Mouse (Mus musculus) mature B cell (primary cell): ENCODE data around the gene Fam131c.

Experiments used
- in situ Hi-C: fragments of 300-500 bp; cut with MboI; formaldehyde crosslinking; loops from 2 replicates; pipeline ENCODE4 v1.14.3; 2019

The Fam131c gene

GRCm38 (mm10) chr4:141406516-141407299, 38.7 kb downstream of the Fam131c start:
- in situ Hi-C loops: no loop called here

DNA sequence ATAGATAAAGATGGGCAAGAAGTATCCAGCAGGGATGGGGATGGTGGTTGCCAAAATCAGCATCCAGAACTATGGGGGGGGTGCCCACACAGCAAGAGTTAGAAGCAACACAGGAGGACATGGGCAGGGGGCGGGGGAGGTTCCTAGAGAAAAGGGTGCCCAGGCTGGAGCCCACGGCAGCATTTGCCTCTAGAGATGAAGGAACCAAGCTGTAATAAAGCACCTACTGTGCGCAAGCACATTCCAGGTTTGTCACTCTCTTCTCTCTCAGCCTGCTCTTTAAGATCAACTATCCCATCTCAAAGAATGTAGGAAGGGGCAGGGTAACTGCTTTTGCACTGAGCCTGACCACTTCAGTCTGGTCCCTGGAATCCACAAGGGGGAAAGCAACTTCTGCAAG, 40.6 kb downstream of the Fam131c start:
- in situ Hi-C loops: no loop called here

- in situ Hi-C loops: no loop called here
Observed at GRCm38 (mm10) chr4:141411430-141411992, 43.5 kb downstream of the Fam131c start.

DNA sequence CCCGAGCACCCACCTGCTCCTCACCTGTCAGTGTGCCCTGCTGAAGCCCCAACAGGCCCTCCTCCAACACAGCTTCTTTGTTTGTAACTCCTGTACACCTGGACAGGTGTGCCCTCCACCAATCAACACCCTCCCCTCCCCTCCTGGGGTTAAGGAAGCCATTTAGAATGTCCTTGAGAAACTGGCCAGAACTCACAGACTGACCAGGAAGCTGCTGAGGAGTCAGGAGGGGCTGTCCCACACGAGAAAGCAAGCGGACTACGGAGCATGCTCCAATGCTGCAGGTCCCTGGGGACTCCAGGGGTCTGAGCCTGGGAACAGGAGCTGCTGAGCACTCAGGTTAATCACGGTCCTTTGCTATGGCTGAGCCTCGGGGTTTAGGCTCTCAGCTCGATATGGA, 47.9 kb downstream of the Fam131c start, which contains the start of gene Clcnkb:
Gene Clcnkb (minus strand): TSS at position 91 of the 400 bp plus-strand sequence.
- in situ Hi-C loops: no loop called here

DNA sequence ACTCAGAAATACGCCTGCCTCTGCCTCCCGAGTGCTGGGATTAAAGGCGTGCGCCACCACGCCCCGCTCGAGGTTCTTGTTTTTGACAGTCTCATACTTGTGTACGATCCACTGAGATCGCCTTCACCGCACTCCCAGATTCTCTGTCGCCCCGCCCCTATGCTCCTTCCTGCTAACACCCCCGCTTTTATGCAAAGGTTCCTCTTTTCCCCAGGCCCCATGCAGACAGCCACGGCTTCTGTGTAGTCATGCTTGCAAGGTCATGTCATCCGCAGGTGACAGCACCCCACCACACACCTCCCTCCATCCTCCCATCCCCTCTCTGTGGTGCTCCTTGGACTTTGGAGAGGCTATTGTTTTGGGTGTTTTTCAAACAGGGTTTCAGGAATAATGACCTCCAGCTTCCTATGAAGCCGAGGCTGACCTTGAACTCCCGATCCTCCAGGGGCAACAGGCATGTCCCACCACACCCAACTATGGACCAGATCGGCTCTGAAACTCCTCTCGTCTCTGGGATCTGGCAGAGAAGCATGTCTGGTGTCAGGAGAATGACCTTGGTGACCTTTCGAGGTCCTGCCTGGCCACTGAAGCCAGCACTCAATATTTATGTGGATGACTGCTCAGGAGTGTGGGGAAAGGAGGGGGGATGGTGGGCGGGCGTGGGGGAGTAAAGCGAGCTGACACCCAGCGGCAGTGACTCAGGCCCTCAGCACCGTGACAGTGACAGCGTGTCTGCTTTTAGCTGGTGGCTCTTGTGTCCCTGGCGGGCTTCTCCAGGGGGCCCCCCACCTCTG, 51.6 kb downstream of the Fam131c start:
- in situ Hi-C loops: no loop called here

GRCm38 (mm10) chr4:141420192-141420829, 52.3 kb downstream of the Fam131c start, which contains the start of gene Hspb7:
Gene Hspb7, plus strand, starts transcription at chr4:141420779.
- in situ Hi-C loops: no loop called here

DNA sequence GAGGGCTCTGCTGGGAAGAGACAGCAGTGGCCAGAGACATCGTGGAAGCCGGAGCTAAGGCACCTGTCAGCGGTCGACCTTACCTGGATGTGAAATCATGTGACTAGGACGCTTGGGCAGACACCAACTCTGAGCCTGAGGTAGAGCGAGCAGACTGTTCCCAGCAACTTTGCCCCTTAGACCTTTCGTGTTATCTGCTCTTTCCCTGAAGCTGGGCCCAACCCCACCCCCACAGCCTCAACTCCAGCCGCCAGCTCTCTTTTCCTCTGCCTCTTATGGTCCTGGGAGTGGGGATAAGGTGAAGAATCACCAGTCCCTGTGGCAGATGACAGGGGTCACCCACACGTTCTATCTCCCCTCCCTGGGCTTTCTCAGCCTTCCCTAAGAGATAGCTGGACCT, 52.9 kb downstream of the Fam131c start:
- in situ Hi-C loops: no loop called here

GRCm38 (mm10) chr4:141421423-141421822, 53.4 kb downstream of the Fam131c start:
- in situ Hi-C loops: no loop called here

GRCm38 (mm10) chr4:141422841-141423240, 54.8 kb downstream of the Fam131c start:
- in situ Hi-C loops: no loop called here

DNA sequence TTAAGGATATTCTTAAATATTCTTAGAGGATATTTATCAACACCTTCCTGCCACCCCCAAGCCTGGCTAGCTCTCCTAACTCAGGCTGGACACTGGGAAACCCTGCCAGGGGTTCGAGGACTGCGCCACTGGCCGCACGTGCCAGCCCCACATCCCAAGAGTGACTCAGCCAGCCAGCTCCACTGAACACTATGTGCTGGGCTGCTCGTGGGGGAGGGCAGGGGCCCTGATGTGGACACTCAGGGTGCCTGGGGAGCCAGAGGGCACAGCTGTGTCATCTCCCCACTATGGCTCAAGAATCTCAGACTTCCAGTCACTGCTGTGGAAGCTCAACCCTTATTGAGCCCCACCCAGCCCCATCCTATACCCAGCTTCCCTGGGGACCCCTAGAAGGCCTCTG, 55.3 kb downstream of the Fam131c start:
- in situ Hi-C loops: no loop called here

GRCm38 (mm10) chr4:141423691-141424431, 55.8 kb downstream of the Fam131c start:
- in situ Hi-C loops: no loop called here

GRCm38 (mm10) chr4:141425484-141426479, 57.8 kb downstream of the Fam131c start:
- in situ Hi-C loops: no loop called here

- in situ Hi-C loops: no loop called here
Observed at GRCm38 (mm10) chr4:141426796-141427745, 59.1 kb downstream of the Fam131c start.

DNA sequence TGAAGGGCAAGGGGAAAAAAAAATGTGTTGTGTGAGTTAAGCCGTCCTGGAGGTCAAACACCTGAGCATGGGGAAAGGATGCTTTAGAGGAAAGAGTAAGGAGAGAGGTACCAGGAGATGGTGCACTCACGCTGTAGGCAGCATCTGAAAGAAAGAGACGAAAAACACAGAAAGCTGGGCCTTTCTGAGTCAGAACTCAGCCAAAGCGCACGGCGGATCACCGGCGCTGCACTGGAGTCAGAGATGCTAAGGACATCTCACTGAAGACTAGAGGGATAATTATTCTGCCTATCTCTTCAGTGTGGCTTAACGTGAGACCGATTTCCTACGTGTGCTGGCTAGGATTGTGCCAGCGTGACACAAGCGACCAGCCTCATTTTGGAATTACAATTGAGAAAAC, 59.9 kb downstream of the Fam131c start:
- in situ Hi-C loops: no loop called here

GRCm38 (mm10) chr4:141429381-141429780, 61.4 kb downstream of the Fam131c start:
- in situ Hi-C loops: no loop called here

DNA sequence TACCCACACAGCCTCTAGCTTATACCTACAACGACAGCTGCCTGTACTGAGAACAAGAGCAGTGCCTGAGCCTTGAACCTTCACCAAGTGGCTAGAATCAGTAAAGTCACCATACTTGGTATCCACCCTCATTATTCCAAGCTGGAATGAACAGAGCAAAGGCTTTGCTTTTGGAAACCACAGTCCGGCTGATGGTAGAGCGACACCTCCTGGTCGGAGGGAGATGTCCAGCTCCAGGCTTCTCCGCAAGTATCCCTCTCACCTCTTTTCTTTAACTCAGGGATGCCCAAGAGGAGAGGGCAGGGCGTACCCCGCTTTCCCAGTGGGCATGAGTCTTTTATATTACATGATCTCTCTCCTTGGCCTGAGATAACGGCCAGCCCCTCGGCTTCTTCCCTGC, 61.8 kb downstream of the Fam131c start:
- in situ Hi-C loops: loop anchor here (10.0 kb wide), 1 partner anchor 135 kb away; no protein-coding TSS in a partner anchor

- in situ Hi-C loops: loop anchor here (10.0 kb wide), 1 partner anchor 134 kb away; no protein-coding TSS in a partner anchor
Observed at GRCm38 (mm10) chr4:141430997-141431396, 63.0 kb downstream of the Fam131c start.

DNA sequence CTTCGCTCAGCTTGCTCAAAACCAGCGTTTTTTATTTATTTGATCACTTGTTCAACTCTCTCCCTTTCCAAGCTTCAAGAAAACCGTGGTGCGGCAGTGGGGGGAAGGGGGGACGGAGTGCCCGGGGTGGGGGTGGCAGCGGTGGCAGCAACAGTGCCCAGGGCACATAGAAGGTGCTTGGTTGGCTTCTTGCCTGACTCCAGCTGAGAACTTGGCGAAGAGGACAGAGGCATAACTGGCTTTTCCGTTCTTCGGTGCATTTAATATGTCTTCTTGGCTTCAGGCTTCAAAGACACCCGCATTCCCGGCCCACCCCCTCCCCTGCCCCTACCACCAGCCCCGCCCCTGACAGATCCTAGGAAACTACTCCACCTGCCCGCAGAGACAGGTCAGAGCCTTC, 64.6 kb downstream of the Fam131c start:
- in situ Hi-C loops: loop anchor here (10.0 kb wide), 1 partner anchor 132 kb away; no protein-coding TSS in a partner anchor

- in situ Hi-C loops: loop anchor here (10.0 kb wide), 1 partner anchor 132 kb away; no protein-coding TSS in a partner anchor
Observed at GRCm38 (mm10) chr4:141433191-141433590, 65.2 kb downstream of the Fam131c start.
